Mouse (Mus musculus) small intestine, adult 2 months (tissue): Measurements from ENCODE around the gene Wfikkn1. TPM values are rescaled to one million over a fixed set of nuclear protein-coding genes. Genes with fewer than 3 reads are reported as not detected.
A peak's percentile ranks its signal among the peaks of the same experiment; 100 is the strongest.

Source experiments
- H3K27ac ChIP-seq: fragments of 200-500 bp; 2 replicates; pipeline ENCODE4 v1.5.1; 2012; ENCODE audit warnings: low read depth, low read length, control low read depth, inconsistent platforms; ENCODE audit not compliant: insufficient read depth
- H3K27me3 ChIP-seq: fragments of 200-500 bp; 2 replicates; pipeline ENCODE4 v1.6.1; 2012; ENCODE audit warnings: mild to moderate bottlenecking, moderate library complexity, low read length, inconsistent platforms; ENCODE audit not compliant: control insufficient read depth, insufficient read depth
- H3K36me3 ChIP-seq: fragments of 200-500 bp; 2 replicates; pipeline ENCODE4 v1.6.1; 2012; ENCODE audit warnings: mild to moderate bottlenecking, low read length, control low read depth, inconsistent platforms; ENCODE audit not compliant: control insufficient read depth, insufficient read depth
- H3K4me1 ChIP-seq: fragments of 200-500 bp; 2 replicates; pipeline ENCODE4 v1.6.1; 2012; ENCODE audit warnings: low read length, inconsistent platforms, mixed read lengths; ENCODE audit not compliant: control insufficient read depth, insufficient read depth, insufficient read length
- H3K4me3 ChIP-seq: fragments of 200-500 bp; 2 replicates; pipeline ENCODE4 v1.5.1; 2012; ENCODE audit warnings: low read depth, mild to moderate bottlenecking, control low read depth, inconsistent platforms, low read length, moderate library complexity
- CTCF ChIP-seq: fragments of 200-500 bp; IDR thresholded peaks from 2 replicates; pipeline ENCODE4 v1.5.1; 2012; ENCODE audit warnings: low read depth, mild to moderate bottlenecking, control low read depth, inconsistent platforms, low read length, moderate library complexity, mixed read lengths; ENCODE audit not compliant: insufficient replicate concordance, insufficient read length; ENCODE audit errors: extremely low read depth
- POLR2A ChIP-seq: fragments of 200-500 bp; IDR thresholded peaks from 2 replicates; pipeline ENCODE4 v1.6.1; 2012; ENCODE audit warnings: low read depth, mild to moderate bottlenecking, control low read depth, inconsistent platforms, low read length, moderate library complexity
- WGBS: fragments of 180-500 bp; shearing (Covaris S2); methylation state at CpG from one replicate; pipeline ENCODE4 v1.1.7; 2018; 5-methylcytosine and 5-hydroxymethylcytosine counted together
- polyA plus RNA-seq: library from polyadenylated mRNA; depleted of rRNA; stranded (reverse); fragments of >200 nt; gene quantifications from 2 replicates; pipeline ENCODE4 v1.2.3, GENCODE M21; 2012

Wfikkn1 gene
- polyA plus RNA-seq, 1 experiment = 2.6 TPM

DNA sequence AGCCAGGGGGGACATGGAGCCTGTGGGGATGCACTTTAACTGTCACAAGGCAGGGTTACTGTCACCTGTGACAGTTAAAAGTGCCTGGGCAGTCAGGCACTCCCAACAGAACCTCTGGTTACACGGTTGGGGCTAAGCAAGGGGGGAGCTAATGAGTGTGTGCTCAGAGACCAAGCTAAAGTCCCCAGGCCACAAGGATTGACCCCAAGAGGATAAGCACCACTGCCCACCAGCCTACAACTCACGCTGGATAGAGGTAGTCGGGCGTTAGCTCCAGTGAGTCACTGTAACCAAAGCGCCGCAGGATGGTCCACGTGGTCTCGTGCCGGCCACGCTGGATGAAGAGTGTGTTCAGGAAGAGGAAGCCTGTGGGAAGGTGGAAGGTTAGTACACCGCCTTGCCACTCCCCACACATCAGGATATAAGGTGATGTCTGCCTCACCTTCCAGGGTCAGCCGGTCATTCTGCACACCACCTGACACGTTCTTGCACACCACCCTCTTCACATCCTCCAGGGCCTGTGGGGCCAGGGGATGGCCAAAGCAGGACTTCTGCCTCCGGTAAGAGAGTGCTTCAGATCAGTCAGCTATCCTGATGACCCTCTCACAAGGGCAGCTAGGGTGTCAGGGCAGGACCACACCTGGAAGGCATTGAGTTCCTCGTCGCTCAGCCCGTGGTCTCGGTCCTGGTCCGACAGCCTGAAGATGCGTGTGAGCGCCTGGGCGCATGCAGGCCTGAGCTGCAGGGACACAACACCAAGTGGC is 39.4 kb downstream of the Wfikkn1 start, which contains the start of gene Gm20683:
TSS of gene Gm20683 (minus strand) at position 647 of the 764 bp plus-strand sequence.
- Histone ChIP-seq H3K4me3 (no peak within 1 kb of the TSS), H3K4me1 (peaks cover 23% of the 10 kb centered on the region), H3K27me3 (no peaks in the 10 kb centered on the region), H3K27ac (no peak within 1 kb of the TSS), H3K36me3 (peaks cover 35% of the 10 kb centered on the region)
- WGBS = 94% methylated on average over 22 of the region's 22 CpGs
- no peak for TF ChIP-seq CTCF

DNA sequence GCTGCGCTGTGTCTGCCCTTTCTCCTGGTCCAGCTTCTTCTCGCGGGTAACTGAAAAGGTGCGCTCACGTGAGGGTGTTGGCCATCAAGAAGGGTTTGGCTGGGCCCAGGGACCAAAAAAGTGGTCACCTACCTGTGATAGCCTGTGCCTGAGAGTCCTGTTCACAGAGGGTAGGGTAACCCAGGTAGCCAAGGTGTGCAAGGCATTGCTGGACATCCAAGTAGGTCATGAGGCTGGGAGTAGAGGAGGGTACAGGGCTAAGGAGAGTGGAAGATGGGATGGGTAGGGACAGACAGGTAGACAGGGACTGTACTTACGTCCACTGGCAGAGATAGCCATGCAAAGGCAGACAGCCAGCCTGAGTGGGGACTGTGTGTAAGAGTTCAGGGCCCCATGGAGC is 40.1 kb downstream of the Wfikkn1 start:
- Histone ChIP-seq H3K36me3 (peaks cover 35% of the 10 kb centered on the region), H3K4me3 (no peak overlapping the region), H3K27ac (no peak overlapping the region), H3K4me1 (peaks cover 30% of the 10 kb centered on the region), H3K27me3 (no peaks in the 10 kb centered on the region)
- WGBS = 94% methylated on average over 6 of the region's 6 CpGs
- TF ChIP-seq CTCF (no peak), POLR2A (no peak)

DNA sequence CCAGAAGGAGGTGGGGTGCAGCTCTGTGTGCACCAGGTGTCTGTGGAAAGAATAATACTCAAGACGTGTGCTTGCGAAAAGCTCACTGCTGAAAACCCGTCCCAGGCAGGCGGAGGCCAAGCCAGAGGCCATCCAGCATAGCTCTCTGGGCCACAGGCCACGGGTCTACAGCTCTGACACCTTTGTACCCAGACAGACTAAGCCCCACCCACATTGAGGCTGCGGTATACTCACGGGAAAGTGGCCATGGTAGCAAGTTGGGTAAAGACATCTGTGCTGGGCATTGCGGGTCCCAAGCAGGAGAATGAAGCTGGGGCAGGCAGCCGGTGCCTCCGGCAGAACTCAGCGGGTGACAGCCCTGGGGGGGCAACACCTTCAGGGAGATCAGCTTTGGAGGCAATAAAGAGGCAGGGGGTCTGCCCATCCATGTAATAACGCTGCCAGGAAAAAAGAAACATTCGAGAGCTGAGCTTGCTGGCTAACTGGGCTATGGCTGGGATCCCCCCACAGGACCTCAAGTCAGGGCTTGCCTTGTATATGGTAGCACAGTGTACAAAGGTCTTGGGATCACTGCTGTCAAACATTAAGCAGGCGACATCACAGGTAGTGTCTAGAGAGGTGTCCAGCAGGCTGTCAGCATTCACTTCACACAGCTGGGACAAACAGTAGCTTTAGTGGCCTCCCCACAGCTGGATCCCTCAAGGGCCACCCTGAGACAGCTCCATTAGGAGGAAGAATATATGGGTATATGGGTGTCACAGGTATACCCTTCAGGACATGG is 41.0 kb downstream of the Wfikkn1 start:
- Histone ChIP-seq H3K27me3 (no peaks in the 10 kb centered on the region), H3K4me3 (0 out of 2 replicates have a peak overlapping the region, but pooled peaks have one; percentile 11), H3K36me3 (peaks cover 35% of the 10 kb centered on the region), H3K4me1 (peaks cover 38% of the 10 kb centered on the region), H3K27ac (peak overlapping the region; percentile 60; the same call in 1 of the 2 replicates)
- WGBS = 53% methylated on average over 14 of the region's 14 CpGs
- no peak for TF ChIP-seq CTCF
- no peak for TF ChIP-seq POLR2A

DNA sequence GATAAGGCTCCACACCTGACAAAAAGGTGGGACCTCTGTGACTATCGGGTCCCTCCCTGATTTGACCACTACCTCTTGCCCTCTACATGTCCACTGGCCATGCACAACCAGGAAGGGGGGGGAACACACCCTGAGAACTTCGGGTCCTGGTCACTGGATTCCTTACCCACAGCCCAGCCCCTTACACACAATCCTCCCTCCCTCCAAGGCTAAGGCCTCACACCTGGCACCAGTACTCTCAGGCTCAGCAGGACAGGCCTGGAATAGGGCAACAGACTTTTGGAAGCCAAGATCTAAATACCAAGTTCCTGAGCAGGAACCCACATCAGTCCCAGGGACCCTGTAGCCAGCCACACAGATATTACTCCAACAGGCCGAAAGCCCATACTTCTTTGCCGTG is 41.8 kb downstream of the Wfikkn1 start:
- Histone ChIP-seq H3K27ac (peak overlapping the region; percentile 10; the same call in 1 of the 2 replicates), H3K36me3 (peaks cover 35% of the 10 kb centered on the region), H3K4me3 (no peak overlapping the region), H3K4me1 (peaks cover 45% of the 10 kb centered on the region), H3K27me3 (no peaks in the 10 kb centered on the region)
- WGBS = 82% methylated on average over 4 of the region's 4 CpGs
- TF ChIP-seq POLR2A = no peak

DNA sequence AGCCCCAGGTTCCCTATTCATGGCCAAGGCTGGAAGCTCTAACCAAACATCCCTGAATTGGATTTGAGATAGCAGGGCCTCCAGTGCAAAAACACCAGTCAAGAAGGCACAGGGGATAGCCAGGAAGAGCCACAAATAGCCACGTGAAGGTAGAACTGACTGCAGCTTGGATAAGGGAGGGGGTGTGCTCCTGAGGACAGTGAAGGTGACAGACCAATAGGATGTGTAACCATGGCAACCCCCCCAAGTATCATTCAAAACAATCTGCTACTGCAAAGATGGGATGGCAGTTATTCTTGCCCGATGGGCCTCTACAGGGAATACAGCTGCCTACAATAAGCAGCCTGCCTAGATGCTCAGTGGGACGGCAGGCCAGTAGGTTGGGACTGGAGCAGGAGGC is 43.1 kb downstream of the Wfikkn1 start:
- WGBS = 80% methylated on average over 3 of the region's 3 CpGs
- Histone ChIP-seq H3K4me1 (peaks cover 39% of the 10 kb centered on the region), H3K27ac (0 out of 2 replicates have a peak overlapping the region, but pooled peaks have one; percentile 4), H3K4me3 (no peak overlapping the region), H3K36me3 (peaks cover 35% of the 10 kb centered on the region), H3K27me3 (no peaks in the 10 kb centered on the region)
- TF ChIP-seq CTCF = no peak
- TF ChIP-seq POLR2A = no peak

DNA sequence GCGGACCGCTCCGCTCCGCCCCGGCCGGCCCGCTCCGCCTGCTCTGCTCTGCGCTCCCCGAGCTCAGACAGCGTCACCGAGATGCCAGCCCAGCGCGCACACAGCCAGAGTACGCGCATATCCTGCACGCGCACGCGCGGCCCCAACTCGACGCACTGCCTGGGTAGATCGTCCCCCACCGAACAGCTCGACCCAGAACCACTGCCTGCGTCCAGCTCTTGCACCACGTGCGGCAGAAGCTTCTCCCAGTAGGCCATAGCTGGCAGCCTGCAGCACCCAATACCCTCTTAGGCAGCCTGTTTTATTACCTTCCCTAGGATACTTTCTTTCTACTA is 43.6 kb downstream of the Wfikkn1 start, which contains the start of gene Rhbdl1:
TSS of gene Rhbdl1 (minus strand) at position 220 of the 335 bp plus-strand sequence.
- WGBS = 4% methylated on average over 29 of the region's 29 CpGs
- H3K4me1 ChIP-seq = peaks cover 39% of the 10 kb centered on the region
- TF ChIP-seq CTCF (no peak), POLR2A (no peak)
- H3K36me3 ChIP-seq = peaks cover 31% of the 10 kb centered on the region
- H3K27ac ChIP-seq = 0 out of 2 replicates have a peak within 1 kb of the TSS, but pooled peaks have one; percentile 4
- no peaks in the 10 kb centered on the region for H3K27me3 ChIP-seq
- peak within 1 kb of the TSS; percentile 43 for H3K4me3 ChIP-seq
